Mouse (Mus musculus) forebrain, embryonic 16.5 days (tissue): ENCODE results near the gene Pih1d2. TPM values are rescaled to one million over a fixed set of nuclear protein-coding genes. Genes with fewer than 3 reads are reported as not detected.

Source experiments
- ATAC-seq: fragments of 200-750 bp; cut with Nextera tagmentation; 2 replicates; pipeline ENCODE4 v1.8.0; 2017; ENCODE audit warnings: mild to moderate bottlenecking, moderate library complexity
- H3K27ac ChIP-seq: fragments of 300-500 bp; sonication (generic); 2 replicates; pipeline ENCODE4 v1.5.1; 2014; ENCODE audit warnings: low read length, control low read depth
- H3K27me3 ChIP-seq: fragments of 300-500 bp; sonication (generic); replicated peaks from 2 replicates; pipeline ENCODE4 v1.6.1; 2014; ENCODE audit warnings: low read length; ENCODE audit not compliant: control insufficient read depth, insufficient read depth
- H3K36me3 ChIP-seq: fragments of 300-500 bp; sonication (generic); 2 replicates; pipeline ENCODE4 v1.6.1; 2014; ENCODE audit not compliant: control insufficient read depth, insufficient read depth
- H3K4me1 ChIP-seq: fragments of 300-500 bp; sonication (generic); replicated peaks from 2 replicates; pipeline ENCODE4 v1.6.1; 2014; ENCODE audit warnings: low read length; ENCODE audit not compliant: control insufficient read depth, insufficient read depth
- H3K4me2 ChIP-seq: fragments of 300-500 bp; sonication (generic); 2 replicates; pipeline ENCODE4 v1.6.1; 2014; ENCODE audit warnings: mild to moderate bottlenecking, low read length, control low read depth
- H3K4me3 ChIP-seq: fragments of 300-500 bp; sonication (generic); replicated peaks from 2 replicates; pipeline ENCODE4 v1.5.1; 2014; ENCODE audit warnings: mild to moderate bottlenecking, low read length, control low read depth
- H3K9ac ChIP-seq: fragments of 300-500 bp; sonication (generic); replicated peaks from 2 replicates; pipeline ENCODE4 v1.6.1; 2014; ENCODE audit warnings: low read depth, low read length, control low read depth
- H3K9me3 ChIP-seq: fragments of 300-500 bp; sonication (generic); 2 replicates; pipeline ENCODE4 v1.6.1; 2016; ENCODE audit warnings: low read length; ENCODE audit not compliant: control insufficient read depth
- WGBS: fragments of 180-500 bp; shearing (Covaris S2); extraction: QIAGEN DNeasy Blood & Tissue Kit; methylation state at CpG from one replicate; pipeline ENCODE4 v1.1.7; 2014; 5-methylcytosine and 5-hydroxymethylcytosine counted together
- polyA plus RNA-seq: library from polyadenylated mRNA; unstranded; fragments of >200 nt; fragmentation: Nextera tagmentation; extraction: Ambion mirVana; gene quantifications from 2 replicates; pipeline ENCODE4 v1.2.1, GENCODE M21; 2015

Pih1d2 gene
- polyA plus RNA-seq, 1 experiment from 2014 or later: 4.1 TPM

DNA sequence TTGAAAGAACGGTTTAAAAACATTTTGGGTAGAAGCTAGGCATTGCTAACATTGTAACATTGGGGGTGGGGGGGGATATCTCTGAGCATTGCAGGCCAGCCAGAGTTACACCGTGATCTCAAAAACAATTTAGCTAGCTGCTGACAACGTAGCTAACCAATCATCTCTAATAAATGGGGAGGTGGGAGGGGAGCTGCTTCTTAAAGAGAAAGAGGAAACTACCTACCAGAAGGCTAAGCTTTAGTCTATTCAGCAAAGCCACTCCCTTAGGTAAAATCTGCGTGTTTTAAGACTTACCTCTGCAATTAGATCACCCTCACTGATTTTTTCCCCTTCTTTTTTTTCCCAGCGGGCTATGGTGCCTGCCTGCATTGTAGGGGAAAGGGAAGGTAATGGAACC, 41.3 kb downstream of the Pih1d2 start:
- no peaks in the 10 kb centered on the region for H3K9me3 ChIP-seq
- H3K36me3 ChIP-seq: peaks cover 3% of the 10 kb centered on the region
- H3K27me3 ChIP-seq: no peaks in the 10 kb centered on the region
- peak overlapping the region; percentile 89 for H3K9ac ChIP-seq
- H3K27ac ChIP-seq: peak overlapping the region; percentile 83; the same call in 1 of the 2 replicates
- peak overlapping the region; percentile 94 for H3K4me3 ChIP-seq
- no peak for ATAC-seq
- peak overlapping the region; percentile 87 for H3K4me2 ChIP-seq
- H3K4me1 ChIP-seq: peaks cover 17% of the 10 kb centered on the region
- WGBS: 25% methylated on average over 5 of the region's 5 CpGs

DNA sequence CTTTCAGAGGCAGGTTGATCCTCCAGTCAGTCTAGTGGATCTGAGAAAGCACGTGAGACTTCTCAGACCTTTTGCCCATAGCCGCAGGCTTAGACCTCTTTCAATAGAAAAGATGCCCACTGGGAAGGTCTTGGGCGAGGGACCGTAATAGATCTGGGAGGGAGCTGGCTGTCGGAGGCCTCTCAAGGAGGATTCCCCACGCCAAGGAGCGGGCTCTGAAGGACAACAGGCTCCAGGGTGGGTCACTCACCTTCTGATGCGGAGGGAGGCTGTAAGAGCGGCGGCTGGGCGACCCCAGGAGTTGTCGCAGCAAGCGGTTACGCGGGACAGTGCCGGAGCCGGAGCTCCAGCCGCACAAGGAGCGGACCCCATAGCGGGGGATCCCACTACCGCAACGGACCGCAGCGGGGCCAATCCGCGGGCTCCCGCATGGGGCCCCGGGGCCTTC, 41.8 kb downstream of the Pih1d2 start:
- no peak for ATAC-seq
- WGBS: 0% methylated on average over 28 of the region's 28 CpGs

DNA sequence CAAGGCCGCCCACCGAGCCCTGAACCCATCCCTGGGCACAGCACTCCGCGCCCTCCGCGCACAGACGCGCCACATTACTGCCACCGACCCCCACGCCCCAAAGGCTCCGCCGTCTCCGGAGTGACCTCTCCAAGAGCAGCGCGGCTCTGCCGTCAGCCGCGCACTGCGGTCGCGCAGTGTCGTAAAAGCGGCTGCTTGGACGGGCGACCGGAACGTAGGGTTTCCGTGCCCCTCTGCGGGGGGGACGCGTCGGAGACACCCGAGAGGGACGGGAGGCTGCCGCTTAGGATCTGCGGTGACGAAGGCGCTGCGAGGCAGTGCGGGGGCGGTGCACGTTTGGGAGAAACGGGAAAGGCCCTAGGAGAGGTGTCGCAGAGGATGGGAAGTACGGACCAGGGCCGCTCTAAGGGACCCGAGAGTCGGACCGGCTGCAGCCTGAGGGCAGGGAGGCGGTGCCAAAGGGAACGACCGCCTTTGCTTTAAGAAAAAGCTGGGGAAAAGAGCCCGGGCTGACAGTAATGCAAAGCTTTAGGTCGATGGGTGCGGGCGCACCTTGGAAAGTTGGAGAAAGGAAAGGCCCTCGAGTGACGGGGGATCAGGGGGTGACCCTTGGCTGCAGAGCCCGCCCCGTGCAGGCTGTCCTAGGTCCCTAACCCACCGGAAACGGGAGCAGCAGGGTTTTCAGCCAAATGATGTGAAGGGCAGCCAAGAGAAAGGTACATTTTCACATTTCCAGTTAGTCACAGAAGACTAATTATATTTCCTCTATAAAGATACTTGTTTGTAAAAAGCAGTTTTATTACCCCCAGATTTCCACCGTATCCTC, 42.5 kb downstream of the Pih1d2 start, which contains the start of gene Dlat:
Dlat (minus strand) TSS at position 389 of the 826 bp plus-strand sequence.
- Histone ChIP-seq H3K27ac (peak within 1 kb of the TSS; percentile 83), H3K27me3 (no peaks in the 10 kb centered on the region), H3K36me3 (peaks cover 3% of the 10 kb centered on the region), H3K9me3 (no peaks in the 10 kb centered on the region), H3K4me3 (peak within 1 kb of the TSS; percentile 94), H3K9ac (peak within 1 kb of the TSS; percentile 89), H3K4me2 (peak within 1 kb of the TSS; percentile 87), H3K4me1 (peaks cover 17% of the 10 kb centered on the region)
- under 1% methylated on average over 62 of the region's 63 CpGs for WGBS
- peak; percentile 94 for ATAC-seq

More for the DNA sequence above, 41.8 kb downstream of the Pih1d2 start:
- H3K9me3 ChIP-seq: no peaks in the 10 kb centered on the region
- peaks cover 3% of the 10 kb centered on the region for H3K36me3 ChIP-seq
- peak overlapping the region; percentile 83 for H3K27ac ChIP-seq
- H3K9ac ChIP-seq: peak overlapping the region; percentile 89
- peaks cover 17% of the 10 kb centered on the region for H3K4me1 ChIP-seq
- H3K4me3 ChIP-seq: peak overlapping the region; percentile 94
- peak overlapping the region; percentile 87 for H3K4me2 ChIP-seq
- no peaks in the 10 kb centered on the region for H3K27me3 ChIP-seq

DNA sequence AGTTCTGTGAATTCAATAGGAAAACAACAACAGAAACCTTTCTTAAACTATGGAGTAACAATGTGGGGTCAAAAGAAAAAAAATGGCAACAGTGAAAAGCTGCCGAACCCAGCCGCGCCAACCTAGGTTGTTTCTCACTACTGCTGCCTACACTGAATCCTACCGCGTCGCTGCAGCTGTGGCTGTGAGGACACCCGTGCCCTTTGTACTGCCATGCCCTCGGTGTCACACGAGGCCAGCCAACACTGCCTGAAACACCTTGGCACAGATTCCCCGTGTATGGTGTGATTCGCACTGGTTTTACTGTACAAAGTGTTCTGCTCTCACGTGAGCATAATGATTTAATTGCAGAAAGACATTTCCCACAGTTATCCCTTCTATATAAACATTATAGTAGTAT, 43.3 kb downstream of the Pih1d2 start:
- Histone ChIP-seq H3K4me3 (peak overlapping the region; percentile 94), H3K9me3 (no peaks in the 10 kb centered on the region), H3K9ac (peak overlapping the region; percentile 54), H3K4me2 (peak overlapping the region; percentile 87), H3K4me1 (peaks cover 17% of the 10 kb centered on the region), H3K36me3 (peaks cover 3% of the 10 kb centered on the region), H3K27me3 (no peaks in the 10 kb centered on the region), H3K27ac (no peak overlapping the region)
- 11% methylated on average over 12 of the region's 12 CpGs for WGBS
- ATAC-seq: no peak

DNA sequence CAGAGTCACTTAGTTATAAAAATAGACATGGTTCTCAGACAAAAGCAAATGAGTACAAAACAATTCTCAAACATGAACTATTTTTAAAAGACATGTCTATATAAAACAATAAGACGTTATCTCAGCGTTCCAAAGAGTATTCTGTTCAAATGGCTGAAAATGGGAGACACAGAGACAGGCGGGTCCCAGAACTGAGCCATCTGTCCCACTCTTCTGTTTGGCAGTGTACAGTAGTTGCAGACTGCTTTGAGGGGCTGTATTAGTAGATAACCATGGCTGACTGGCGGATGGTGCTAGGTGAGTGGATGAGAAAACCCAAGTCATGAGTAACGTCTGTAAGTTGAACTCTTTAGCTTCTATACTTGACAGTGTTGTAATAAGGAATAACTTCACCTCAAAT, 47.7 kb downstream of the Pih1d2 start:
- Histone ChIP-seq H3K4me2 (no peak overlapping the region), H3K4me1 (peaks cover 8% of the 10 kb centered on the region), H3K4me3 (no peak overlapping the region), H3K27ac (no peak overlapping the region), H3K9me3 (no peaks in the 10 kb centered on the region), H3K36me3 (peaks cover 8% of the 10 kb centered on the region), H3K9ac (no peak overlapping the region), H3K27me3 (no peaks in the 10 kb centered on the region)
- ATAC-seq: no peak
- 75% methylated on average over 5 of the region's 5 CpGs for WGBS

DNA sequence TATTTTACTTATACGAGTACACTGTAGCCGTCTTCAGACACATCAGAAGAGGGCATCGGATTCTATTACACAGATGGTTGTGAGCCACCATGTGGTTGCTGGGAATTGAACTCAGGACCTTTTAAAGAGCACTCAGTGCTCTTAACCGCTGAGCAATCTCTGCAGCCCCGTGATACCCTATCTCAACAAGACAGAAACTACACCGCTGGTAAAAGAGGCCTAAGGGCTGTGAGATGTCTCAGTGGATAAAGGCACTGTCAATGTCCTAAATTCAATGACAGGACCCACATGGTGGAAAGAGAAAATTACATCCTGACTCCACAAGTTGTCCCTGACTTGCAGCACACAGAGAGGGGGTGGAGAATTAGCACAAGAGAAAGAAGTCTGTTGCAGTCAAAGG, 49.3 kb downstream of the Pih1d2 start:
- Histone ChIP-seq H3K4me3 (no peak overlapping the region), H3K9me3 (no peaks in the 10 kb centered on the region), H3K9ac (no peak overlapping the region), H3K4me2 (no peak overlapping the region), H3K36me3 (peaks cover 8% of the 10 kb centered on the region), H3K27ac (no peak overlapping the region), H3K4me1 (no peaks in the 10 kb centered on the region), H3K27me3 (no peaks in the 10 kb centered on the region)
- 88% methylated on average over 6 of the region's 6 CpGs for WGBS
- no peak for ATAC-seq

DNA sequence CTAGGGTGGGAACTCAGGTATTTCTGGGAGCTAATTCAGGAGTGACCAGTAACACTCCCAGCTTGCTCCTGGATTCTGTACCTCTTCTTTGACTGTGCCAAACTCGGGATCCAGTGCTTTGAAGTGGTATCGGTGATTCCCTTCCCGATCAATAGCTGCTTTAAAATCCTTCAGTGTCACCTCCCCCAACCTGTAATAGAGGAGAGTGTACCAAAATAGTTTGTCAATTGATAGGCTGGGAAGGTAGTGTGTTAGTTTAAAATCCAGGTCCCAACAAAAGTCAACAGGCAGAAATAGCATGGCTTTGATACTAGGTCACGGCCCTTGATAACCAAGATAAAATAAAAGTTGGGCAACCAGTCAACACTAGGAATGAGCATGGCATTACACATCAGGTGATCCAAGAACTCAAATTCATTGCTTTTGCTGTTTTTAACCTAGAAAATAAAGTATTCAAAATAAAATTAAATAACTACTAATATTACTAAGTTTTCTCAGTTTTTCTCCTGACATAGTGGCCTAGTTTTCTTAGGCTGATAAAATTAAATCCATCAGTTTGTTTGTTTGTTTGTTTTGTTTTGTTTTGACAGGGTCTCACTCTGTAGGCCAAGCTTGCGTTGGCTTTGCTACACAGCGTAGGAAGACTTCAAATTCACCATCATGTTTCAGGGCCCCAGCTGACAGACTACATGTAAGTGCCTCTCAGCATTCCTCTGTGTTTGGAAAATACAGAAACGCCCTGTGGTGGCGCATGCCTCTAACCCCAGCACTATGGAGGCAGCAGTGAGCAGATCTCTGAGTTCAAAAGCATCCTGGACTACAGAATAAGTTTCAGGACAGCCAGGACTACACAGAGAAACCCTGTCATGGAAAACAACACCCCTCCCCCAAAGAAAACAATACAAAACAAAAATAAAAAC, 50.7 kb downstream of the Pih1d2 start:
- H3K9ac ChIP-seq: no peak overlapping the region
- 81% methylated on average over 8 of the region's 8 CpGs for WGBS
- no peaks in the 10 kb centered on the region for H3K4me1 ChIP-seq
- H3K4me3 ChIP-seq: no peak overlapping the region
- H3K27ac ChIP-seq: no peak overlapping the region
- H3K4me2 ChIP-seq: no peak overlapping the region
- H3K9me3 ChIP-seq: no peaks in the 10 kb centered on the region
- ATAC-seq: no peak
- H3K36me3 ChIP-seq: peaks cover 8% of the 10 kb centered on the region
- no peaks in the 10 kb centered on the region for H3K27me3 ChIP-seq

DNA sequence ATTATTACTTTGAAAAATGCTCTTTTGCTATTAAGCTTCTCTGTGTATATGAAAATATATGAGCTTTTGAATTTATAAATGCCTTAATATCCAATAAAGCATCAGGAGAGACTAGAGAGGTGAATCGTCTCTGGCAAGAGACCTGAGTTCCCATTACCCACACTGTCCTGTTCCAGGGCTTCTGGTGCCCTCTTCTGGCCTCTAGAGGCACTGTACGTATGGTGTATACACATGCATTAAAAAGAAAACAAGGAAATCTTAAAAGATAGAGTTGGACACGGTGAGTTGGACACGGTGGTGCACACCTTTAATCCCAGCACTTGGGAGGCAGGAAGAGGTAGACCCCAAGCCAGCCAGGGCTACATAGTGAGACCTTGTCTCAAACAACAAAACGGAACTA, 53.6 kb downstream of the Pih1d2 start:
- WGBS: 27% methylated on average over 5 of the region's 5 CpGs

More for the DNA sequence above, 53.6 kb downstream of the Pih1d2 start:
- H3K4me2 ChIP-seq: no peak overlapping the region
- H3K4me3 ChIP-seq: no peak overlapping the region
- no peaks in the 10 kb centered on the region for H3K4me1 ChIP-seq
- peak; percentile 71 for ATAC-seq
- no peak overlapping the region for H3K27ac ChIP-seq
- no peaks in the 10 kb centered on the region for H3K27me3 ChIP-seq
- H3K9me3 ChIP-seq: no peaks in the 10 kb centered on the region
- peaks cover 6% of the 10 kb centered on the region for H3K36me3 ChIP-seq
- no peak overlapping the region for H3K9ac ChIP-seq
